Mouse (Mus musculus): ENCODE data around the gene Rtf1. TPM values are rescaled to one million over a fixed set of nuclear protein-coding genes. Genes with fewer than 3 reads are reported as not detected.
"Not testable (repeated sequence)": the region's sequence is repeated elsewhere in the genome, so short reads cannot be mapped to it uniquely, and the experiment has no call there.

Gene Rtf1
- polyA plus RNA-seq (2015; fragmentation: Nextera tagmentation; extraction: Ambion mirVana) = 35.5 and 45.6 TPM in 2 replicates

DNA sequence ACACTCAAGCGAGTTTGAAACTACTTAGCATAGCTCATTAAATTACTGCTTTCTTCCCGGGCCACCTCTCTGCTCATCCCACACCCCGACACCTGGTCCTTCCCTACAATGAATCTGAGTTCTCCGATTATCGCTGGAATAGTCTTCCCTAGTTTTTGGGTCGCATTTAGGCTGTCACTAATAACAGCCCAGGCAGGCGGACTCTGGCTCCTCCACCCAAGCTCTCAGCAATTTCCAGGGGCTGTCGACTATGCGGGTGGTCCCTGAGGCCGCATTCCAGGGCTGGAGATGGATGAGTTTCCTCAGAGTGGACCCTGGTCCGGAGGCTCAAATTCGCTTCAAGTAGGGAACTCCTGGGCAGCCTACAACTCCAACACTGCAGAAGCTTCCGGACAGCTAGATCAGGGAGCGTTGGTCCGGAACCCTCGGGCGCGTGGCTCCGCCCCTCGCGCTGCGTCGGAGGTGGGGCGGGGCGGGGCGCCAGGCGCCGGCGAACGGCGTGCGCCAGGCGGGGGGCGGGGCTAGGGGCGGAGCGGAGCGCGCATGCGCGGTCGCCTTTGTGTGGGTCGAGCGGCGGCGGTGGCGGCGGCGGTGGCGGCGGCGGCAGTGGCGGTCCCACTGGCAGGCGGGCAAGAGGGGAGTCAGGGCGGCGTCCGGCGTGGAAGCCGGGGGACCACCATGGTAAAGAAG lies at the start of gene Rtf1:
TSS of gene Rtf1 (plus strand) at position 544 of the 690 bp plus-strand sequence.
- H3K4me3 ChIP-seq (ENCODE audit: low read length) = peak within 1 kb of the TSS; percentile 95
- H3K27ac ChIP-seq (ENCODE audit: low read length) = peak within 1 kb of the TSS; percentile 93
- H3K9ac ChIP-seq (replicated peaks; ENCODE audit: low read length) = peak within 1 kb of the TSS; percentile 98
- H3K27me3 ChIP-seq (ENCODE audit: insufficient read depth, low read length) = no peaks in the 10 kb centered on the region
- H3K4me1 ChIP-seq (ENCODE audit: insufficient read depth, low read length) = peaks cover 11% of the 10 kb centered on the region
- no peaks in the 10 kb centered on the region for H3K9me3 ChIP-seq (ENCODE audit: low read length)
- ATAC-seq (ENCODE audit: low FRiP score, low TSS enrichment) = peak; percentile 97
- no peaks in the 10 kb centered on the region for H3K36me3 ChIP-seq (ENCODE audit: insufficient read depth, low read length)
- H3K4me2 ChIP-seq (replicated peaks; ENCODE audit: low read depth, low read length) = peak within 1 kb of the TSS; percentile 74
- under 1% methylated on average over 43 of the region's 58 CpGs for WGBS

DNA sequence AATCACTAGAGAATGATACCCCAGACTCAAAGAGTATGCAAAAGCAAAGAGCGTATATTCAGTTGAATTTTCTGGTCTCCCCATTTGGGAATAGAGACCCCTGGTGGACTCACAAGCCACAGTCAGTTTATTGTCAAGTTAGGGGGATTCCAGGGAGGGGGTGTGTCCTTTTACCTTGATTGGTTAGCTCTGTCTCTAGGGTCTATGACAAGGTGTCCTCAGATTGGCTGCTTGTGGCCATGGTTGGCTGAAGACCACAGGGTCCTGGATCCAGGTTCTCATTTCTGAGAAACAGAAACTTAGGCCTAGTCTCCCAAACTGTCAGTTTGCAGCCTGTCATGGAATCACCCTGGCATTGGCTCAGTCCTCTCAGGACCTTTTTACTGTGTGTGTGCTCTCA lies 38.1 kb upstream of the Rtf1 start:
- Histone ChIP-seq H3K9me3 (ENCODE audit: low read length) (no peaks in the 10 kb centered on the region), H3K9ac (replicated peaks; ENCODE audit: low read length) (no peak overlapping the region), H3K4me1 (ENCODE audit: insufficient read depth, low read length) (no peaks in the 10 kb centered on the region), H3K4me2 (replicated peaks; ENCODE audit: low read depth, low read length) (no peak overlapping the region), H3K27ac (ENCODE audit: low read length) (no peak overlapping the region), H3K4me3 (ENCODE audit: low read length) (no peak overlapping the region), H3K36me3 (ENCODE audit: insufficient read depth, low read length) (peaks cover 76% of the 10 kb centered on the region), H3K27me3 (ENCODE audit: insufficient read depth, low read length) (no peaks in the 10 kb centered on the region)
- WGBS = 91% methylated on average over 1 of the region's 1 CpGs
- no peak for ATAC-seq (ENCODE audit: low FRiP score, low TSS enrichment)

DNA sequence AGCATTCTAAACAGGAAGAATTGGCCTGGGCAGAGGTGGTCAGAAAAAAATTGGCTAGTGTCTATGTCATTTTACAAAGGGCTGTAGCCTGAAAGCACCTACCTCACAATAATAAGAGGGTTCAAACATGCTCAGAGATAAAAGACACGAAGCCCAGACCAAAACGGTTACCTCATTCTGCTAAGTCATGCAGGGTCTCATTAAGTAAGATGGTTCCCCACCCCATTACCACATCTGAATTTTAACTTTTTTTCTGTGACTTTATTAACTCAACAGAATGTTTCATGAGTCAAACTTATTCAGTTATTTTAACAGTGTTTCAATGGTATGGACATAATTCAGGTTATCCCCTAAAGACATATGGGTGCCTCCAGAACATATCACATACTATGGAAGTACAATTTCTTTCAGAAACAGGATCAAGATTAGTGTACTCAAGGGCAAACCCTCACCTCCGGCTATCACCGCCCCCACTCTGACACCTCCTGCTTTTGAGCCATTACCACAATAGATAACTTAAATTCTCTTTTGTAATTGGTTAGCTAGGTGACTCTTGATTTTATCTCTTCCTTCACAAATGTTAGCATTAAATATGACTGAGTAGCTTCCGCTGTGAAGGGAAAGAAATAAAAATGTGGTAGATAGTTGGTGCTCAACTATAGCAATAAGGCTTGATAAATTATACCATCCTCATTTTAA lies 33.5 kb upstream of the Rtf1 start:
- no peak overlapping the region for H3K4me2 ChIP-seq (replicated peaks; ENCODE audit: low read depth, low read length)
- H3K36me3 ChIP-seq (ENCODE audit: insufficient read depth, low read length) = peaks cover 57% of the 10 kb centered on the region
- no peaks in the 10 kb centered on the region for H3K4me1 ChIP-seq (ENCODE audit: insufficient read depth, low read length)
- no peak overlapping the region for H3K4me3 ChIP-seq (ENCODE audit: low read length)
- 95% methylated on average over 5 of the region's 5 CpGs for WGBS
- H3K9me3 ChIP-seq (ENCODE audit: low read length) = no peaks in the 10 kb centered on the region
- H3K9ac ChIP-seq (replicated peaks; ENCODE audit: low read length) = no peak overlapping the region
- no peak for ATAC-seq (ENCODE audit: low FRiP score, low TSS enrichment)
- H3K27me3 ChIP-seq (ENCODE audit: insufficient read depth, low read length) = no peaks in the 10 kb centered on the region
- no peak overlapping the region for H3K27ac ChIP-seq (ENCODE audit: low read length)

- Histone ChIP-seq H3K9ac (replicated peaks; ENCODE audit: low read length) (no peak overlapping the region), H3K36me3 (ENCODE audit: insufficient read depth, low read length) (peaks cover 54% of the 10 kb centered on the region), H3K4me2 (replicated peaks; ENCODE audit: low read depth, low read length) (no peak overlapping the region), H3K9me3 (ENCODE audit: low read length) (no peaks in the 10 kb centered on the region), H3K27ac (ENCODE audit: low read length) (no peak overlapping the region), H3K4me3 (ENCODE audit: low read length) (no peak overlapping the region), H3K27me3 (ENCODE audit: insufficient read depth, low read length) (no peaks in the 10 kb centered on the region), H3K4me1 (ENCODE audit: insufficient read depth, low read length) (no peaks in the 10 kb centered on the region)
- no peak for ATAC-seq (ENCODE audit: low FRiP score, low TSS enrichment)
- 93% methylated on average over 5 of the region's 5 CpGs for WGBS
Observed at GRCm38 (mm10) chr2:119644254-119644653, 30.6 kb upstream of the Rtf1 start.

- H3K9ac ChIP-seq (replicated peaks; ENCODE audit: low read length) = peak within 1 kb of the TSS; percentile 91
- H3K27me3 ChIP-seq (ENCODE audit: insufficient read depth, low read length) = no peaks in the 10 kb centered on the region
- H3K4me2 ChIP-seq (replicated peaks; ENCODE audit: low read depth, low read length) = peak within 1 kb of the TSS; percentile 76
- peaks cover 17% of the 10 kb centered on the region for H3K36me3 ChIP-seq (ENCODE audit: insufficient read depth, low read length)
- peak within 1 kb of the TSS; percentile 96 for H3K4me3 ChIP-seq (ENCODE audit: low read length)
- WGBS = under 1% methylated on average over 44 of the region's 44 CpGs
- 0 out of 2 replicates have a peak within 1 kb of the TSS, but pooled peaks have one; percentile 2 for H3K27ac ChIP-seq (ENCODE audit: low read length)
- no peaks in the 10 kb centered on the region for H3K9me3 ChIP-seq (ENCODE audit: low read length)
- peaks cover 4% of the 10 kb centered on the region; the same call in 1 of the 2 replicates for H3K4me1 ChIP-seq (ENCODE audit: insufficient read depth, low read length)
- ATAC-seq (ENCODE audit: low FRiP score, low TSS enrichment) = peak; percentile 84
Observed at GRCm38 (mm10) chr2:119662220-119663182, 12.4 kb upstream of the Rtf1 start, which contains the start of gene Ndufaf1. Gene Ndufaf1, minus strand, starts transcription at chr2:119662827.

DNA sequence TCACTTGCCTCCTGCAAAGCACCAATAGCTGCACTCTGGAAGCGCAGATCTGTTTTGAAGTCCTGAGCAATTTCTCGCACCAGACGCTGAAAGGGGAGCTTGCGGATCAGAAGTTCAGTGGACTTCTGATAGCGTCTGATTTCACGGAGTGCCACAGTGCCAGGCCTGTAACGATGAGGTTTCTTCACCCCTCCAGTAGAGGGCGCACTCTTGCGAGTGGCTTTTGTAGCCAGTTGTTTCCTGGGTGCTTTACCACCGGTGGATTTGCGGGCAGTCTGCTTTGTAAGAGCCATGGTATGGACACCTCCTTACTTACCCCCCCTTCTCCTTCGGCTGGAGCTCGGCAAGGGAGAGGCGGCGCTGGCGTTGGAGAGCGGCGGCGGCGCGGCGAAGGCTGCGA lies 9.1 kb upstream of the Rtf1 start:
- H3K27me3 ChIP-seq (ENCODE audit: insufficient read depth, low read length); H3K4me1 ChIP-seq (ENCODE audit: insufficient read depth, low read length); H3K4me3 ChIP-seq (ENCODE audit: low read length); H3K9me3 ChIP-seq (ENCODE audit: low read length); H3K36me3 ChIP-seq (ENCODE audit: insufficient read depth, low read length); ATAC-seq (ENCODE audit: low FRiP score, low TSS enrichment); H3K4me2 ChIP-seq (replicated peaks; ENCODE audit: low read depth, low read length); H3K27ac ChIP-seq (ENCODE audit: low read length); H3K9ac ChIP-seq (replicated peaks; ENCODE audit: low read length): not testable (repeated sequence)
- WGBS = 71% methylated on average over 20 of the region's 23 CpGs

GRCm38 (mm10) chr2:119669010-119669409 lies 5.9 kb upstream of the Rtf1 start:
- Histone ChIP-seq H3K4me3 (ENCODE audit: low read length) (no peak overlapping the region), H3K27ac (ENCODE audit: low read length) (no peak overlapping the region), H3K9ac (replicated peaks; ENCODE audit: low read length) (no peak overlapping the region), H3K4me1 (ENCODE audit: insufficient read depth, low read length) (no peaks in the 10 kb centered on the region), H3K36me3 (ENCODE audit: insufficient read depth, low read length) (no peaks in the 10 kb centered on the region), H3K27me3 (ENCODE audit: insufficient read depth, low read length) (no peaks in the 10 kb centered on the region), H3K4me2 (replicated peaks; ENCODE audit: low read depth, low read length) (no peak overlapping the region), H3K9me3 (ENCODE audit: low read length) (no peaks in the 10 kb centered on the region)
- ATAC-seq (ENCODE audit: low FRiP score, low TSS enrichment) = no peak
- WGBS = 22% methylated on average over 7 of the region's 7 CpGs

DNA sequence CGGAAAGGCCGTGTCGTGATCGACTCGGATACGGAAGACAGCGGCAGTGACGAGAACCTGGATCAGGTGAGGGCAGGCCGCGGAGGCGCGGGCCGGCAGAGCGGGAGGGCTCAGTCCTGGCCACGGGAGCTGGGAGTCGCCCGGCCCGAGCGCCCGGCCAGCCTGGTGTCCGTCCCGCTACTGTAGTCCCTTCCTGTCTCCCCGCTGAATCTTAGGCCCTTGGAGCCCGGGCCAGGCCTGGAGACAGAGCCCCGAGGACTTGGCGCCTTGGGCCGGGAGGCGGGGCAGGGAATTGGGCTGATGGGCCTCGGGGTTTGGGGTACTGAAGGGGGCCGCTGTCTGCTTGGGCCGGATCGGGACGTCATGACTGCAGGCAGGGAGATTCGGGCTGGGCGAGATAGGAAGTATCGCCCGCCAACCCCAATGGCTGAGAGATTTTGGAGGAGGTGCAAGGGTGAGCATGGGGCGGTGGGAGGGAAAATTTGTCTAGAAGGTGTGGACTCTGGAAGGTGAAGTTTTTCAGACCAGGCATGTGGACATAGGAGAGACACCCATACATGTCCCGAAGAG lies 432 bp downstream of the Rtf1 start:
- Histone ChIP-seq H3K27ac (ENCODE audit: low read length) (peak overlapping the region; percentile 64; the same call in 1 of the 2 replicates), H3K4me2 (replicated peaks; ENCODE audit: low read depth, low read length) (peak overlapping the region; percentile 74), H3K27me3 (ENCODE audit: insufficient read depth, low read length) (no peaks in the 10 kb centered on the region), H3K4me3 (ENCODE audit: low read length) (peak overlapping the region; percentile 95), H3K36me3 (ENCODE audit: insufficient read depth, low read length) (no peaks in the 10 kb centered on the region), H3K4me1 (ENCODE audit: insufficient read depth, low read length) (peaks cover 11% of the 10 kb centered on the region), H3K9ac (replicated peaks; ENCODE audit: low read length) (peak overlapping the region; percentile 98), H3K9me3 (ENCODE audit: low read length) (no peaks in the 10 kb centered on the region)
- WGBS = under 1% methylated on average over 39 of the region's 39 CpGs
- ATAC-seq (ENCODE audit: low FRiP score, low TSS enrichment) = peak; percentile 90

DNA sequence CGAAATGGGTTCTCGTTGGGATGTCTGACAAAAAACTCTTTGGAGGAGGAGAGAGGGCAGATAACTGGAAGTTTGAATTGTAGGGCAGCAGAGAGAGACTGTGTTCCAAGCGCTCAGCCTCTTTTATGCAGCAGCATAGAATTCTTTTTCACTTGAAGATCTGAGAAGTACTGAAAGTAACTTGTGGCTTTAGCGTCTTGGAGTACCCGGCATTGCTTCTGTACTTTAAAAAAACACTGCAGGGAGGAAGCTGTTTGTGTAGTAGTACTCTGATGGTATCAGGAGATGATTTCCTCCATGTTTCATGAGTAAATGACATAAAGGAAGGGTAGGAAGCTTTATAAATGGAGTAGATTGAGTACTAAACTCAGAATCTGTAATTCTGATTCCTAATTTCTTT lies 963 bp downstream of the Rtf1 start:
- H3K36me3 ChIP-seq (ENCODE audit: insufficient read depth, low read length) = no peaks in the 10 kb centered on the region
- WGBS = 3% methylated on average over 5 of the region's 5 CpGs
- peaks cover 11% of the 10 kb centered on the region for H3K4me1 ChIP-seq (ENCODE audit: insufficient read depth, low read length)
- peak overlapping the region; percentile 95 for H3K4me3 ChIP-seq (ENCODE audit: low read length)
- H3K9me3 ChIP-seq (ENCODE audit: low read length) = no peaks in the 10 kb centered on the region
- no peak overlapping the region for H3K27ac ChIP-seq (ENCODE audit: low read length)
- H3K27me3 ChIP-seq (ENCODE audit: insufficient read depth, low read length) = no peaks in the 10 kb centered on the region
- peak overlapping the region; percentile 98 for H3K9ac ChIP-seq (replicated peaks; ENCODE audit: low read length)
- ATAC-seq (ENCODE audit: low FRiP score, low TSS enrichment) = no peak
- H3K4me2 ChIP-seq (replicated peaks; ENCODE audit: low read depth, low read length) = peak overlapping the region; percentile 74

Data from kidney, embryonic 16.5 days (tissue).